Mouse (Mus musculus): ENCODE results near the gene Dgkd. TPM values are rescaled to one million over a fixed set of nuclear protein-coding genes. Genes with fewer than 3 reads are reported as not detected.
A peak's percentile ranks its signal among the peaks of the same experiment; 100 is the strongest.

The Dgkd gene
- polyA plus RNA-seq, 3 experiments from 2014 or later, result 19.3 to 35.5 (median 34.2) TPM

GRCm38 (mm10) chr1:87890960-87891359 lies 37.9 kb downstream of the Dgkd start:
- no peak for ATAC-seq

- ATAC-seq, result no peak
Measured at GRCm38 (mm10) chr1:87891634-87892033, 38.5 kb downstream of the Dgkd start.

GRCm38 (mm10) chr1:87892499-87892898 lies 39.4 kb downstream of the Dgkd start:
- no peak for ATAC-seq

GRCm38 (mm10) chr1:87893414-87893813 lies 40.3 kb downstream of the Dgkd start:
- ATAC-seq, result no peak

GRCm38 (mm10) chr1:87896921-87897320 lies 43.8 kb downstream of the Dgkd start:
- ATAC-seq, result no peak

GRCm38 (mm10) chr1:87899701-87900100 lies 46.6 kb downstream of the Dgkd start:
- peak; percentile 67 for ATAC-seq

GRCm38 (mm10) chr1:87900979-87901378 lies 47.9 kb downstream of the Dgkd start:
- ATAC-seq, result peak; percentile 72

- ATAC-seq, result no peak
Measured at GRCm38 (mm10) chr1:87902186-87902585, 49.1 kb downstream of the Dgkd start.

- ATAC-seq, result peak; percentile 84
Measured at GRCm38 (mm10) chr1:87906361-87906956, 53.4 kb downstream of the Dgkd start.

GRCm38 (mm10) chr1:87908006-87908405 lies 54.9 kb downstream of the Dgkd start:
- ATAC-seq, result no peak

- ATAC-seq, result no peak
Measured at GRCm38 (mm10) chr1:87908736-87909135, 55.6 kb downstream of the Dgkd start.

- ATAC-seq, result no peak
Measured at GRCm38 (mm10) chr1:87909565-87909964, 56.5 kb downstream of the Dgkd start.

GRCm38 (mm10) chr1:87910428-87910827 lies 57.3 kb downstream of the Dgkd start:
- ATAC-seq, result no peak

- no peak for ATAC-seq
Measured at GRCm38 (mm10) chr1:87913356-87913755, 60.3 kb downstream of the Dgkd start.

GRCm38 (mm10) chr1:87917361-87917760 lies 64.3 kb downstream of the Dgkd start:
- ATAC-seq, result no peak

- ATAC-seq, result no peak
Measured at GRCm38 (mm10) chr1:87918061-87918460, 65.0 kb downstream of the Dgkd start.

GRCm38 (mm10) chr1:87920056-87920614 lies 67.0 kb downstream of the Dgkd start:
- no peak for ATAC-seq

GRCm38 (mm10) chr1:87922666-87923065 lies 69.6 kb downstream of the Dgkd start:
- no peak for ATAC-seq

- ATAC-seq, result no peak
Measured at GRCm38 (mm10) chr1:87924888-87925287, 71.8 kb downstream of the Dgkd start.

GRCm38 (mm10) chr1:87929730-87930129 lies 76.6 kb downstream of the Dgkd start:
- ATAC-seq, result no peak

- no peak for ATAC-seq
Measured at GRCm38 (mm10) chr1:87933051-87933450, 80.0 kb downstream of the Dgkd start.

GRCm38 (mm10) chr1:87935095-87935494 lies 82.0 kb downstream of the Dgkd start:
- peak; percentile 72 for ATAC-seq

- ATAC-seq, result peak; percentile 8
Measured at GRCm38 (mm10) chr1:87935546-87935945, 82.5 kb downstream of the Dgkd start.

- no peak for ATAC-seq
Measured at GRCm38 (mm10) chr1:87936075-87936474, 83.0 kb downstream of the Dgkd start.

GRCm38 (mm10) chr1:87936516-87936915 lies 83.4 kb downstream of the Dgkd start:
- ATAC-seq, result peak; percentile 64

Measured in inflammation-experienced regulatory T-cells, adult 6 months (primary cell).